Mouse (Mus musculus) CH12.LX (cell line): ENCODE results near the gene Irf2bp2. TPM values are rescaled to one million over a fixed set of nuclear protein-coding genes. Genes with fewer than 3 reads are reported as not detected.

Source experiments
- DNase-seq: peaks from one replicate; pipeline ENCODE4 v3.0.0-alpha.2; 2013; ENCODE audit errors: extremely low read depth
- H3K27ac ChIP-seq: 2 replicates; pipeline ENCODE4 v1.5.1; 2012; ENCODE audit warnings: low read depth, mild to moderate bottlenecking, control low read depth, moderate library complexity; ENCODE audit not compliant: insufficient read depth
- H3K27me3 ChIP-seq: replicated peaks from 2 replicates; pipeline ENCODE3; 2012; ENCODE audit warnings: inconsistent platforms
- H3K36me3 ChIP-seq, 2 experiments: replicated peaks in 1 of 2; 2 replicates each; pipeline versions ENCODE3 to v1.6.1; 2012; ENCODE audit warnings: inconsistent platforms in 1 of 2, low read length in 1 of 2, mild to moderate bottlenecking in 1 of 2, mixed read lengths in 1 of 2, moderate library complexity in 1 of 2; ENCODE audit not compliant: control insufficient read depth in 1 of 2, insufficient read depth in 1 of 2
- H3K4me1 ChIP-seq, 2 experiments: 2 replicates each; pipeline ENCODE4 v1.6.1; 2012; ENCODE audit warnings: inconsistent platforms in 1 of 2, moderate library complexity in 1 of 2; ENCODE audit not compliant: insufficient read depth in 2 of 2, control insufficient read depth in 1 of 2
- H3K4me2 ChIP-seq: 2 replicates; pipeline ENCODE4 v1.6.1; 2012; ENCODE audit warnings: low read depth, mild to moderate bottlenecking, control low read depth; ENCODE audit not compliant: poor library complexity, insufficient read depth, severe bottlenecking
- H3K4me3 ChIP-seq, 3 experiments: fragments of 150-350 bp in 1 of 3; sonication (generic) in 1 of 3; replicated peaks in 1 of 3; 2 replicates each; pipeline versions ENCODE3 to v1.5.1; 2011 to 2012; ENCODE audit warnings: low read depth in 2 of 3, low read length in 2 of 3, mild to moderate bottlenecking in 2 of 3, moderate library complexity in 2 of 3, control low read depth in 1 of 3, improper control_type of control experiment in 1 of 3, inconsistent platforms in 1 of 3, mixed read lengths in 1 of 3; ENCODE audit not compliant: poor library complexity in 1 of 3
- H3K79me2 ChIP-seq: replicated peaks from 2 replicates; pipeline ENCODE4 v1.6.1; 2012; ENCODE audit warnings: mild to moderate bottlenecking, moderate library complexity; ENCODE audit not compliant: control insufficient read depth, poor library complexity, insufficient read depth, severe bottlenecking; ENCODE audit errors: extremely low read depth
- H3K9ac ChIP-seq: 2 replicates; pipeline ENCODE4 v1.6.1; 2012; ENCODE audit warnings: low read depth, mild to moderate bottlenecking, control low read depth, moderate library complexity; ENCODE audit not compliant: insufficient read depth
- H3K9me3 ChIP-seq: replicated peaks from 2 replicates; pipeline ENCODE3; 2012; ENCODE audit warnings: low read length, inconsistent platforms, mixed read lengths
- BHLHE40 ChIP-seq: IDR thresholded peaks from 2 replicates; pipeline ENCODE4 v1.6.1; 2011; ENCODE audit warnings: mild to moderate bottlenecking, low read depth, low read length, improper control_type of control experiment
- ELF1 ChIP-seq: IDR thresholded peaks from 2 replicates; pipeline ENCODE4 v1.6.1; 2014; ENCODE audit warnings: low read depth, mild to moderate bottlenecking, inconsistent platforms, low read length, improper control_type of control experiment
- HCFC1 ChIP-seq: IDR thresholded peaks from 2 replicates; pipeline ENCODE4 v1.6.1; 2012; ENCODE audit warnings: low read depth, mild to moderate bottlenecking, inconsistent platforms, low read length, improper control_type of control experiment
- JUN ChIP-seq: IDR thresholded peaks from 2 replicates; pipeline ENCODE4 v1.6.1; 2011; ENCODE audit warnings: low read depth, mild to moderate bottlenecking, low read length, improper control_type of control experiment, moderate library complexity; ENCODE audit not compliant: insufficient read depth
- JUND ChIP-seq: conservative IDR thresholded peaks from 2 replicates; pipeline ENCODE4 v1.6.1; 2011; ENCODE audit warnings: low read depth, low read length, improper control_type of control experiment
- KAT2A ChIP-seq: IDR thresholded peaks from 2 replicates; pipeline ENCODE4 v1.6.1; 2012; ENCODE audit warnings: low read length, improper control_type of control experiment, inconsistent platforms; ENCODE audit not compliant: insufficient replicate concordance
- MAFK ChIP-seq: IDR thresholded peaks from 2 replicates; pipeline ENCODE4 v1.6.1; 2011; ENCODE audit warnings: low read length, improper control_type of control experiment; ENCODE audit not compliant: insufficient replicate concordance
- MAZ ChIP-seq: IDR thresholded peaks from 2 replicates; pipeline ENCODE4 v1.6.1; 2012; ENCODE audit warnings: low read depth, mild to moderate bottlenecking, inconsistent platforms, low read length, improper control_type of control experiment, moderate library complexity
- NRF1 ChIP-seq: IDR thresholded peaks from 2 replicates; pipeline ENCODE4 v1.6.1; 2014; ENCODE audit warnings: low read depth, mild to moderate bottlenecking, inconsistent platforms, low read length, improper control_type of control experiment, moderate library complexity
- PAX5 ChIP-seq: IDR thresholded peaks from 2 replicates; pipeline ENCODE4 v1.6.1; 2012; ENCODE audit warnings: low read length, inconsistent platforms, mixed read lengths
- POLR2A ChIP-seq: IDR thresholded peaks from 2 replicates; pipeline ENCODE4 v1.6.1; 2011; ENCODE audit warnings: low read depth, mild to moderate bottlenecking, improper control_type of control experiment, low read length
- POLR2AphosphoS2 ChIP-seq: IDR thresholded peaks from 2 replicates; pipeline ENCODE4 v1.6.1; 2011; ENCODE audit warnings: low read depth, low read length, improper control_type of control experiment
- RAD21 ChIP-seq: IDR thresholded peaks from 2 replicates; pipeline ENCODE4 v1.6.1; 2011; ENCODE audit warnings: low read depth, mild to moderate bottlenecking, low read length, improper control_type of control experiment, moderate library complexity
- SIN3A ChIP-seq: IDR thresholded peaks from 2 replicates; pipeline ENCODE4 v1.6.1; 2012; ENCODE audit warnings: low read length, improper control_type of control experiment, inconsistent platforms
- SMC3 ChIP-seq: IDR thresholded peaks from 2 replicates; pipeline ENCODE4 v1.6.1; 2011; ENCODE audit warnings: low read depth, low read length, improper control_type of control experiment
- TCF12 ChIP-seq: IDR thresholded peaks from 2 replicates; pipeline ENCODE4 v1.6.1; 2014; ENCODE audit warnings: low read depth, mild to moderate bottlenecking, inconsistent platforms, low read length, improper control_type of control experiment
- USF1 ChIP-seq: IDR thresholded peaks from 2 replicates; pipeline ENCODE4 v1.6.1; 2014; ENCODE audit warnings: low read depth, mild to moderate bottlenecking, inconsistent platforms, low read length, improper control_type of control experiment
- USF2 ChIP-seq: conservative IDR thresholded peaks from 2 replicates; pipeline ENCODE4 v1.6.1; 2011; ENCODE audit warnings: low read depth, low read length, improper control_type of control experiment
- ZMIZ1 ChIP-seq: IDR thresholded peaks from 2 replicates; pipeline ENCODE4 v1.6.1; 2012; ENCODE audit warnings: low read depth, mild to moderate bottlenecking, inconsistent platforms, low read length, improper control_type of control experiment
- dilution Hi-C: fragments of 300-500 bp; cut with MboI; formaldehyde crosslinking; loops from 2 replicates; pipeline ENCODE4 v1.14.3; 2020; ENCODE audit warnings: low sequenced_read_pairs; ENCODE audit not compliant: extremely low pct_unique_long_range_greater_than_20kb, extremely low pct_ligation_motif_present
- in situ Hi-C: fragments of 300-500 bp; cut with MboI; formaldehyde crosslinking; loops from 3 replicates; pipeline ENCODE4 v1.14.3; 2019; ENCODE audit warnings: low sequenced_read_pairs, low pct_ligation_motif_present, low pct_unique_long_range_greater_than_20kb, mixed read lengths
- polyA plus RNA-seq: library from polyadenylated mRNA; unstranded; fragments of >175 nt; gene quantifications from 2 replicates; pipeline ENCODE4 v1.2.1, GENCODE M21; 2012; ENCODE audit warnings: low read depth; ENCODE audit not compliant: insufficient read length
- total RNA-seq, 2 experiments: library from RNA; depleted of rRNA; stranded (reverse); fragments of 300-350 nt in 1 of 2; fragments of >200 nt in 1 of 2; gene quantifications; 2 replicates each; pipeline ENCODE4 v1.2.3; 2012 to 2014

Irf2bp2 gene
- total and polyA plus RNA-seq, 3 experiments: 19.9 to 31.2 (median 28.6) TPM

GRCm38 (mm10) chr8:126615765-126616164 is 22.0 kb upstream of the Irf2bp2 start:
- Histone ChIP-seq H3K9me3 (peaks cover 5% of the 10 kb centered on the region), H3K4me3 (no peak overlapping the region), H3K4me2 (0 out of 2 replicates have a peak overlapping the region, but pooled peaks have one; percentile 21), H3K36me3 (no peaks in the 10 kb centered on the region), H3K27me3 (peaks cover under 1% of the 10 kb centered on the region), H3K27ac (no peak overlapping the region), H3K4me1 (peaks cover 38 to 45% of the 10 kb centered on the region in 2 experiments), H3K79me2 (no peaks in the 10 kb centered on the region), H3K9ac (no peak overlapping the region)
- DNase-seq: no peak
- TF ChIP-seq MAFK (no peak), RAD21 (no peak; the same call in 1 of the 2 replicates), POLR2AphosphoS2 (no peak), TCF12 (no peak), USF2 (no peak), JUND (no peak), SIN3A (no peak), MAZ (no peak), ELF1 (peak; percentile 89), JUN (no peak), USF1 (no peak), HCFC1 (peak; percentile 31; the same call in 1 of the 2 replicates), SMC3 (no peak), ZMIZ1 (no peak), PAX5 (no peak), BHLHE40 (0 out of 2 replicates have a peak, but pooled peaks have one; percentile 22), POLR2A (peak; percentile 33; the same call in 1 of the 2 replicates), NRF1 (no peak), KAT2A (no peak)
- in situ Hi-C loops (loop anchor here (10.0 kb wide), 2 partner anchors 49 to 129 kb away; no protein-coding TSS in a partner anchor), dilution Hi-C loops (no loop called here)

- Histone ChIP-seq H3K4me3 (no peak overlapping the region), H3K9ac (no peak overlapping the region), H3K36me3 (no peaks in the 10 kb centered on the region), H3K27me3 (peaks cover 2% of the 10 kb centered on the region), H3K9me3 (peaks cover 5% of the 10 kb centered on the region), H3K79me2 (no peaks in the 10 kb centered on the region), H3K27ac (no peak overlapping the region), H3K4me1 (peaks cover 34 to 42% of the 10 kb centered on the region in 2 experiments), H3K4me2 (no peak overlapping the region)
- dilution Hi-C loops (no loop called here), in situ Hi-C loops (loop anchor here (10.0 kb wide), 2 partner anchors 50 to 130 kb away; no protein-coding TSS in a partner anchor)
- DNase-seq: no peak
- TF ChIP-seq JUND: no peak
- peak; percentile 52; the same call in 1 of the 2 replicates for TF ChIP-seq BHLHE40
Observed at GRCm38 (mm10) chr8:126614740-126615132, 20.9 kb upstream of the Irf2bp2 start.
